Mouse (Mus musculus): ENCODE results near the gene Tdrd7.

DNA sequence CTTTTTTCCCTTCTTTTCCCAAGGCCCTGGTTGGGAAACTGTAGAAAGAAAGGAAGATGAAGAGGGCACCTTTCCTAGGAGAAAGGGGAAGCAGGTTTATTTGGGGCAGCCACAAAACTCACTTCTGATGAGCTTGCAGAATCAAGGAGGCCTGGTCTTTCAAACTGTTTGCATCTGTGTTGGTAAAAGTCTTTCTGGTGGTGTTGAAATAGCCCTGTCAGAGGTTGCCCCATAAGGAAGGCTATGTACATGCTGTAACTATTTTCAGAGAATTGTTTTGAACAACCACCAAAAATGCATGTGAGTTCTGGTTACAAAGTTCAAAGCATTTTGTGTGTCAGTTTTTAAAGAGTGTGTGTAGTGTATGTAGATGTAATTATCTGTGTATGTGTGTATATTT, 15.9 kb downstream of the Tdrd7 start:
- TF ChIP-seq POLR2A (IDR thresholded peaks at IDR 0.05; ENCODE audit: control insufficient read depth, extremely low read depth, insufficient read depth, low read length, poor library complexity) (no peak), CTCF (IDR thresholded peaks at IDR 0.05; ENCODE audit: borderline replicate concordance, control insufficient read depth, extremely low read depth, insufficient read depth, low read length, poor library complexity) (no peak)
